Mouse (Mus musculus): ENCODE measurements around the gene Pex11g. TPM values are rescaled to one million over a fixed set of nuclear protein-coding genes. Genes with fewer than 3 reads are reported as not detected.
A peak's percentile ranks its signal among the peaks of the same experiment; 100 is the strongest.

Gene Pex11g
- total and polyA plus RNA-seq, 2 experiments from 2014 or later = 7.3 to 14.1 TPM

DNA sequence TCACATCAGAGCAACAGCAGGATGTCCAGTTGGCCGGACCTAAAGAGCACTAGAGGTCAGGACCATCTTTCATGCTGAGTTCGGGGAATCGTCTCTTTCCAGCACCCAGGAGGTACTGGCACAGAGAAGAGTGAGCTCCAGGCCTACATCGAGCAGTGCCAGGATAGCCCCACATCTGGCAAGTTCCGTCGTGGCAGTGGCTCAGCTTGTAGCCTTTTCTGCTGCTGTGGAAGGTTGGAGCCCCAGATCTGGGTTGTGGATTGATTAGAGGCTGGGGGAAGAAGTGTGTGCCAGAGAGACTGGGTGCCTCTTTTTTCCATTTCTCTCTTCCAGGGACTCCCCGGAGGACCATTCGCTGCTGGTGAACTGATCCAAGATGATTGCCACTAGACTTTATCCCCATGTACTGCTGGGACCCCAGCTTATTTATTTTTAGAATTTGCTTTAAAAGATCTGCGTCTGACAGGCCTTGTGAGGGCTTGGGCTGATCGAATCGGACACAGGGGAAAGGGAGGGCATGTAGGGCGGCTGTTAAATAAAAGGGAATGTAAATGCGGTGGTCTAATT, 47.3 kb upstream of the Pex11g start:
- DNase-seq (ENCODE audit: low spot score) = no peak
- ATAC-seq (ENCODE audit: insufficient read depth, low read depth) = no peak
- H3K4me2 ChIP-seq (ENCODE audit: low read depth, low read length) = peak overlapping the region; percentile 97
- no peaks in the 10 kb centered on the region for H3K27me3 ChIP-seq (ENCODE audit: control insufficient read depth, insufficient read depth, low read length)
- peak overlapping the region; percentile 71 for H3K4me3 ChIP-seq (ENCODE audit: low read depth, low read length)
- H3K27ac ChIP-seq (ENCODE audit: low read depth) = 0 out of 2 replicates have a peak overlapping the region, but pooled peaks have one; percentile 68
- WGBS = 32% methylated on average over 13 of the region's 13 CpGs
- H3K36me3 ChIP-seq (replicated peaks; ENCODE audit: control insufficient read depth, insufficient read depth, low read length) = peaks cover 24% of the 10 kb centered on the region
- H3K4me1 ChIP-seq (ENCODE audit: control insufficient read depth, insufficient read depth) = peaks cover 5% of the 10 kb centered on the region; the same call in 1 of the 2 replicates
- no peak for TF ChIP-seq CTCF (IDR thresholded peaks at IDR 0.05; ENCODE audit: low read depth)
- TF ChIP-seq EP300 (IDR thresholded peaks at IDR 0.05; ENCODE audit: low read depth) = no peak
- H3K9ac ChIP-seq (replicated peaks; ENCODE audit: low read depth, low read length) = peak overlapping the region; percentile 49
- H3K9me3 ChIP-seq (replicated peaks; ENCODE audit: control insufficient read depth, low read length) = no peaks in the 10 kb centered on the region

DNA sequence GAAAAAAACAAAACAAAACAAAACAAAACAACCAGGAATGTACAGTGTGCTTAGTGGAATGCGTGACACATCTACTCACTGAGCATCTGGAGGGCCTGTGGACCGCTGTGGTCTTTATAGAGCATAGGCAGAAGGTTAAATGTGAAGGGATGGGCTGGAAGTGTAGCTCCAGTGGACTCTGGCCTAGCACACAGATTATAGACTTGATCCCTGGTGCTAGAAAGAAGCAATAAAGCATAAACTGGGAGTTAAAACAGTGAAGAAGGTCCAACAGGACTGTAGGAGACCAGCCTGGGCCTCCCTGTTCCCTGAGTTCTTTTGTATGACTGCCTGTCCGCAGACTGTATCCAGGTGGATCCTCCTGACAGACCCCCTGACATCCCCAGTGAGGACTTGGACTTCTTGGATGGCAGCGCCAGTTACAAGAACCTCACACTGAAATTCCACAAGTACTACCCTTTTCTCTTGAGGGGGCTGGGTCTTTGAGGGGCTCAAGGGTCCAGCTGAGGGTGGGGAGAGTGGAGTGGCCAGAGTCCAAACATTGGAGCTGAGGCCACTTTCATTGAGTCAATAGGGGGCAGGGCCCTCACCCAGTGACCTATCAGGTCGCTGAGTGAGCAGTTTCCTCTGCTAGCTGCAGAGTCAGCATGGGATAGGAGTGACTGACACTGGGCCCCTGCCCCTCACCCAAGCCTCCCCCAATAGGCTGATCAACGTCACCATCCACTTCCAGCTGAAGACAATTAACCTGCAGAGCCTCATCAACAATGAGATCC, 40.7 kb upstream of the Pex11g start:
- H3K4me1 ChIP-seq (ENCODE audit: control insufficient read depth, insufficient read depth) = no peaks in the 10 kb centered on the region
- H3K27ac ChIP-seq (ENCODE audit: low read depth) = no peak overlapping the region
- no peaks in the 10 kb centered on the region for H3K27me3 ChIP-seq (ENCODE audit: control insufficient read depth, insufficient read depth, low read length)
- H3K9me3 ChIP-seq (replicated peaks; ENCODE audit: control insufficient read depth, low read length) = no peaks in the 10 kb centered on the region
- no peak overlapping the region for H3K4me2 ChIP-seq (ENCODE audit: low read depth, low read length)
- DNase-seq (ENCODE audit: low spot score) (no peak), ATAC-seq (ENCODE audit: insufficient read depth, low read depth) (no peak)
- no peak overlapping the region for H3K4me3 ChIP-seq (ENCODE audit: low read depth, low read length)
- peaks cover 62% of the 10 kb centered on the region for H3K36me3 ChIP-seq (replicated peaks; ENCODE audit: control insufficient read depth, insufficient read depth, low read length)
- H3K9ac ChIP-seq (replicated peaks; ENCODE audit: low read depth, low read length) = no peak overlapping the region
- 88% methylated on average over 6 of the region's 6 CpGs for WGBS
- TF ChIP-seq EP300 (IDR thresholded peaks at IDR 0.05; ENCODE audit: low read depth) (no peak), CTCF (IDR thresholded peaks at IDR 0.05; ENCODE audit: low read depth) (no peak)

DNA sequence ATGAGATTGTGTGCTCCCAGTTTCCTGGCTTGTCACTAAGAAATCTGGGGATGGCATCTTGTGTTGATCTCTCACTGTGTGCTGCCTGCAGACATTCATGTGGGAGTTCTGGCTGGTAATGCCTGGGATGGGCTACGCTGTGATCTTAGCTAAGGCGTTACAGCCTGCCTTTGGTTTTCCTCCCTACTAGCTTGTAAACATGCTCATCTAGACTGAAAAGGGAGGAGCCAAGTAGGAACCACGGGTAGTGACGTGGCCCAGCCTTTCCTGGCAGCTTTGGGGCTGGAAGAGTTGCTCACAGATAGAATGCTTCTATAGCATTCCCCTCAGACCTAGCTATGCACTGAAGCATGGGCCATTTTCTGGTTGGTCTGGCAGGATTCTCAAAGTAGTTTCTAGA, 34.7 kb upstream of the Pex11g start:
- ATAC-seq (ENCODE audit: insufficient read depth, low read depth) (no peak), DNase-seq (ENCODE audit: low spot score) (no peak)
- H3K27ac ChIP-seq (ENCODE audit: low read depth) = no peak overlapping the region
- no peak for TF ChIP-seq EP300 (IDR thresholded peaks at IDR 0.05; ENCODE audit: low read depth)
- TF ChIP-seq CTCF (IDR thresholded peaks at IDR 0.05; ENCODE audit: low read depth) = no peak
- H3K27me3 ChIP-seq (ENCODE audit: control insufficient read depth, insufficient read depth, low read length) = no peaks in the 10 kb centered on the region
- no peak overlapping the region for H3K4me3 ChIP-seq (ENCODE audit: low read depth, low read length)
- H3K4me1 ChIP-seq (ENCODE audit: control insufficient read depth, insufficient read depth) = no peaks in the 10 kb centered on the region; the same call in 1 of the 2 replicates
- no peak overlapping the region for H3K9ac ChIP-seq (replicated peaks; ENCODE audit: low read depth, low read length)
- H3K36me3 ChIP-seq (replicated peaks; ENCODE audit: control insufficient read depth, insufficient read depth, low read length) = peaks cover 15% of the 10 kb centered on the region
- 58% methylated on average over 4 of the region's 4 CpGs for WGBS
- H3K9me3 ChIP-seq (replicated peaks; ENCODE audit: control insufficient read depth, low read length) = no peaks in the 10 kb centered on the region
- H3K4me2 ChIP-seq (ENCODE audit: low read depth, low read length) = no peak overlapping the region

DNA sequence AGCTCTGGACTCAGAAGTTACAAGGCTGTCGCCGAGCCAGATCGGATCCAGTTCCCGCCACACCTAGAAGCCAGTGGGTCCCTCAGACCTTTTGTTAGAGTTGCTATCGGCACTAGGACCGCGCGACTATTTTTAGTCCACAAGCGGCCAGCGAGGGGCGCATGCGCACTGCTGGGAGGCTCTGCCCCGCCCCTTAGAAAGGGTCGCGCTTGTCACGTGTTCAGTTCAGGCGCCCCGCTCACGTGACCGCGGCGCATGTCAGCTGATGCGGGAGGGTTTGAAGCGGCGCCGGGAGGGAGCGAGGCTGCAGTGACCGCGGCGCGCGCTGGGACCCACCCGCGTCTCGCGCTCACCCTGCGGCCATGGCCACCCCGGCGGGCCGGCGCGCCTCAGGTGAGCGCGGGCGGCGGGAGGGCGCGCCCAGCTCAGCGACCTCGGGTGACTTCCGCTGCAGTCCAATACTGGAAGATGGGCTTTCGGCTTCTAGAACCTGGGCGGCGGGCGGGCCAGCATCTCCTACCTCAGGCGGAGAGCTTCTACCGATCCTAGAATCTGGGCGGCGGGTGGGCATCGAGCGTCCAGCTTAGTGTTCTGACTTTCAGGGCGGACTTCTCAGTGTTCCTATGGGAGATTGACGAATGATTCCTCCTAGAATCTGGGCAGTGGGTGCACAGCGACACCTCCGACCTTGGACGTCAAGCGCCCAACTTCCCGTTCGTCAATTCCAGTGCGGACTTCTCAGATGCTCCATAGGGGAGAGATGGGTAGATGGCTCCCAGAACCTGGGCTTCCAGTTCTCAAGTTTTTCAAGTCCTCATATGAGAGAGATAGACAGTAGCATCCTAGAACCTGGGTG, 33.0 kb upstream of the Pex11g start, which contains the start of gene Mcoln1:
Gene Mcoln1, plus strand, starts transcription at position 223 of the 856 bp plus-strand sequence.
- TF ChIP-seq CTCF (IDR thresholded peaks at IDR 0.05; ENCODE audit: low read depth) (no peak), EP300 (IDR thresholded peaks at IDR 0.05; ENCODE audit: low read depth) (peak; percentile 9; the same call in 1 of the 2 replicates)
- ATAC-seq (ENCODE audit: insufficient read depth, low read depth) (peak; percentile 87), DNase-seq (ENCODE audit: low spot score) (peak; percentile 95)
- under 1% methylated on average over 70 of the region's 70 CpGs for WGBS
- Histone ChIP-seq H3K9me3 (replicated peaks; ENCODE audit: control insufficient read depth, low read length) (no peaks in the 10 kb centered on the region), H3K27ac (ENCODE audit: low read depth) (peak within 1 kb of the TSS; percentile 85), H3K4me2 (ENCODE audit: low read depth, low read length) (peak within 1 kb of the TSS; percentile 76), H3K4me3 (ENCODE audit: low read depth, low read length) (peak within 1 kb of the TSS; percentile 59), H3K4me1 (ENCODE audit: control insufficient read depth, insufficient read depth) (no peaks in the 10 kb centered on the region; the same call in 1 of the 2 replicates), H3K36me3 (replicated peaks; ENCODE audit: control insufficient read depth, insufficient read depth, low read length) (peaks cover 11% of the 10 kb centered on the region), H3K9ac (replicated peaks; ENCODE audit: low read depth, low read length) (peak within 1 kb of the TSS; percentile 62), H3K27me3 (ENCODE audit: control insufficient read depth, insufficient read depth, low read length) (no peaks in the 10 kb centered on the region)

DNA sequence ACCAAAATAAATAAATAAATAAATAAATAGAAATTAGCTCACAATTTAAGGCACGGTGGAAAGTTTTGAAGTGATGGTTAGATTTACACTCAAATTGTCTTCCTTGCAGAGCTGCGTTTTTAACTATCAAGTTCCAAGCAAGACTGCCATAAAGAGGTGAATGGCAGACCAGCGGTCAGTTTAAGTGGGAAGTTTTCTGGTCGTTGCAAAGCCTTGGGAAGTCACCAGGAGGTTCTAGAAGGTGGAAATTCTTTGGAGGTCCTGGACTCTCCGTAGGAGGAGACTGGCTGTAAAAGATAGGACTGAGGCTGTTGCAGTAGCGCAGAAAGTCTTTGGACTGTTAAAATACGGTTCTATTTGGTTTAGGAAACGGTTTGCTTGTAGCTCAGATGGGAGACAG, 32.3 kb upstream of the Pex11g start:
- peak overlapping the region; percentile 85 for H3K27ac ChIP-seq (ENCODE audit: low read depth)
- no peaks in the 10 kb centered on the region; the same call in 1 of the 2 replicates for H3K4me1 ChIP-seq (ENCODE audit: control insufficient read depth, insufficient read depth)
- H3K9me3 ChIP-seq (replicated peaks; ENCODE audit: control insufficient read depth, low read length) = no peaks in the 10 kb centered on the region
- DNase-seq (ENCODE audit: low spot score) (no peak), ATAC-seq (ENCODE audit: insufficient read depth, low read depth) (peak; percentile 16)
- H3K4me2 ChIP-seq (ENCODE audit: low read depth, low read length) = peak overlapping the region; percentile 76
- H3K9ac ChIP-seq (replicated peaks; ENCODE audit: low read depth, low read length) = peak overlapping the region; percentile 62
- no peaks in the 10 kb centered on the region for H3K27me3 ChIP-seq (ENCODE audit: control insufficient read depth, insufficient read depth, low read length)
- 4% methylated on average over 8 of the region's 8 CpGs for WGBS
- peaks cover 16% of the 10 kb centered on the region for H3K36me3 ChIP-seq (replicated peaks; ENCODE audit: control insufficient read depth, insufficient read depth, low read length)
- H3K4me3 ChIP-seq (ENCODE audit: low read depth, low read length) = peak overlapping the region; percentile 59
- TF ChIP-seq CTCF (IDR thresholded peaks at IDR 0.05; ENCODE audit: low read depth) (no peak), EP300 (IDR thresholded peaks at IDR 0.05; ENCODE audit: low read depth) (no peak)

Data from heart, postnatal 0 days (tissue).